Mouse (Mus musculus) urinary bladder, adult 18-20 months (tissue): ENCODE measurements around the gene Psmd9.

Source experiments
- DNase-seq, 2 experiments: peaks; one replicate each; pipeline ENCODE4 v3.0.0; 2022; ENCODE audit warnings: low spot score in 2 of 2, mixed read lengths in 2 of 2

Psmd9 gene

DNA sequence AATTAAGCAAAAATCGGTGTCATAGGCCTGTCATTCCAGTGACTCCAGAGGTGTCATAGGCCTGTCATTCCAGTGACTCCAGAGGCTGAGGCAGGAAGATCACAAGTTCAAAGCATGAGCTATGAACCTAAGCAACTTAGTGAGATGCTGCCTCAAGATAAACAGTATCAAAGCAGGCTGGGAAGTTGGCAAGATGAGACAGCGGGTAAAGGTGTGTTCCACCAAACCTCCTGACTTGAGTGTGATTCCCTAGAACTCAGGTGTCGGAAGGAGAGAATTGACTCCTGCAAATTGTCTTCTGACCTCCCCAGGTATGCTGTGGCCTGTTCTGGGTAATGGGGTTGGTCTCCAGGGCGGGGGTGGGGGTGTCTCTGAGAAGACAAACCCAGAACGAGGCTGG lies at the start of gene Psmd9:
TSS of gene Psmd9 (plus strand) at position 130 of the 400 bp plus-strand sequence.
- DNase-seq: no peak

DNA sequence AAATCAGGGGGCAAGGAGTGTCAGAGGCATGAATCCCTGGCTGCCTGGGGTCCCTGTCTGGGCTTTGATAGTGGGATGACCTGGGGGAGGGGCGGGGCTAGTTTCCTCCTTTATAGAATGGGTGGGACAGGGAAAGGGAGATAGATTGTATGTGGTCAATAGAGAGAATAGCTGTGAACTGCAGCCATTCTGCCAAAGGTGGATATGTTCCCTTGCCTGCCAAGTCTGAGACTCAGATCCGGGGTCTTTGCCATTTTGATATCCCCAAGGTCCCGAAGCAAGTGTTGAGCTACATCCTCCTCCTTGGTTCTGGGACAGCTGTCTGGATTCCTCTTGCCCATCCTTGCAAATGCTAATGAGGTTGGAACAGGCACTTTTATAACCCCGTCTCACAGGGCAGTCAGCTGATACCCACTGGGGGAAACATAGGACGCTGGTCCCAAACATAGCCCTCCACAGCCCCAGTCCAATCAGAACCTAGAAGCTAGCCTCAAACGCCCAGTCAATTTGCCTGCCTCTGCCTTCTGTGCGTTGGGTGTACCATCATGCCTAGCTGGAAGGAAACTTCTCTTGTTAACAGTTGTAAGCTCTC lies 48.5 kb upstream of the Psmd9 start:
- no peak for DNase-seq

DNA sequence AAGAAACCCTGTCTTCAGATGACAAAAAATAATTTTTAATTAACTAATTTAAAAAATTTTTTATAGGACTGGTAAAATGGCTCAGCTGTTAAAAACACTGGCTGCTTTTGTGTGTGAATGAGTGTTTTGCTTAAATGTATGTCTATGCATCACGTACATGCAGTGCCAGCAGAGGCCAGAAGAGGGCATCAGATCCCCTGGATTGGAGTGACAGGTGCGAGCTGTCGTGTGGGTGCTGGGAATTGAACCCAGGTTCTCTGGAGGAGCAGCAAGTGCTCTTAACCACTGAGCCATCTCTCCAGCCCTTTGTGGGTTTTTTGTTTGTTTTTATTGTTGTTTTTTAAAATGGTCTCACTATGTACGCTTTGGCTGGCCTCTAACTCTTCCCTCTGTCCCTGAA lies 47.0 kb upstream of the Psmd9 start:
- DNase-seq: no peak

DNA sequence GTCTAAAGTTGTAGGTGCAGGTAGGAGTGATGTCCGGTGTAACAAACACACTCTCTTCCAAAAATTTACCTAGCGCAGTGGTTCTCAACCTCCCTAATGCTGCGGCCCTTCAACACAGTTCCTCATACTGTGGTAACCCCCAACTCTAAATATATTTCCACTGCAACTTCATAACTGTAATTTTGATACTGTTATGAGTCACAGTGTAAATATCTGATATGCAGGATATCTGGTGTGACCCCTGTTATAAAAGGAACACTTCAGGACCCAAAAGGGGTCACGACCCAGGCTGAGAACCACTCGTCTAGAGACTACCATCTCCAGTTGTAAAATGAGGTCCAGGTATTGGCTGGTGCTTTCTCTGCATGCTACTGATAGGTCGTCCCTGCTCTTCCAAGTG lies 44.1 kb upstream of the Psmd9 start:
- no peak for DNase-seq

DNA sequence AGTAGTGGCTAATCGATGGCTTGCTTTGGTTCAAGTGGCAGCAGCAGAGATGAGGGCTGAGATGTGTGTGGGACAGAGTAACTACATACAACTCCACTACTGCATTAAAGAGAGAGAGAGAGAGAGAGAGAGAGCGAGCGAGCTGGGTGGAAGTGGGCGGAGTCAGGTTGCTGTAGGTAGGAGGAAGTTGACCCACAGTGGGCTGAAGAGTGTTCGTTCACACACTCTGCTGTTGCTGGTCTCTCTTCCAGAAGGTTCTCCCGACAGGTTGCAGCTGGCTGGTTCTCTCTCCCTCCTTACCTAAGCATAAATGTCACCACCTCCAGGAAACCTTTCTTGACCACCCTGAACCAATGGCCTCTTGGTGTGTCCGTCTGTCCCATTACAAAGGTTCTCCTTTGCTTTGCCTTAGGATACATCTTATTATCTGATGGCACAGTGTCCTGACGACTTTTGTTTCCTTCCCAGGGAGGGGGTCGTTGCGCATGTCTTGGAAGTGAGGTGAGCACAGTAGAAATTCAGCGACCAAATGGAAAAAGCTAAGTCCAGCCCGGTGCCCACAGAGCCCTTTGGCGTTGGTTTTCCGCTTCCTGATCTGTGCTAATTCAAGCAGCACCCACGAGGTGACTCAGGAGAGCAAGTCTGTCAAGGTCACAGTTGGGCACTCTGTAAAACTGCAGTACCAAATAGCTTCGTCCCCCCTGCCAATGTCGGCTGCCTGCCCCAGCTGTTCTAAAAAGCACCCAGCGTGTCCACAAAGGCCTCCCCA lies 43.4 kb upstream of the Psmd9 start:
- no peak for DNase-seq

DNA sequence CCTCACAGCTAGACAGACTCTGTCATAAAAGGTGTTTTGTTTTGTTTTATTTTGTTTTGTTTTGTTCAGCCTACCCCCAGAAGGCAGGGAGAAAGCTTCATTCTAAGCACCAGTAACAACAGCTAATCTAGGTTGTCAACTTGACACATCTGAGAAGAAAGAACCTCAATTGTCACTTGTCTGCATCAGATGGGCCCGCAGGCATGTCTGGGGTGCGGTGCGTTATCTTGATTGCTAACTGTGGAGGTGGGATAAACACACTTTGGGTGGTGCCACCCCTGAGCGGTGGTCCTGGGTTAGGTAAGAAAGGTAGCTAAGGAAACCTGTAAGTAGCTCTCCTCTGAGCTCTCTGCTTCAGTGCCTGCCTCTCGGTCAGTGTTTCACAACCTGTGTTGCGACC lies 42.2 kb upstream of the Psmd9 start:
- no peak for DNase-seq

DNA sequence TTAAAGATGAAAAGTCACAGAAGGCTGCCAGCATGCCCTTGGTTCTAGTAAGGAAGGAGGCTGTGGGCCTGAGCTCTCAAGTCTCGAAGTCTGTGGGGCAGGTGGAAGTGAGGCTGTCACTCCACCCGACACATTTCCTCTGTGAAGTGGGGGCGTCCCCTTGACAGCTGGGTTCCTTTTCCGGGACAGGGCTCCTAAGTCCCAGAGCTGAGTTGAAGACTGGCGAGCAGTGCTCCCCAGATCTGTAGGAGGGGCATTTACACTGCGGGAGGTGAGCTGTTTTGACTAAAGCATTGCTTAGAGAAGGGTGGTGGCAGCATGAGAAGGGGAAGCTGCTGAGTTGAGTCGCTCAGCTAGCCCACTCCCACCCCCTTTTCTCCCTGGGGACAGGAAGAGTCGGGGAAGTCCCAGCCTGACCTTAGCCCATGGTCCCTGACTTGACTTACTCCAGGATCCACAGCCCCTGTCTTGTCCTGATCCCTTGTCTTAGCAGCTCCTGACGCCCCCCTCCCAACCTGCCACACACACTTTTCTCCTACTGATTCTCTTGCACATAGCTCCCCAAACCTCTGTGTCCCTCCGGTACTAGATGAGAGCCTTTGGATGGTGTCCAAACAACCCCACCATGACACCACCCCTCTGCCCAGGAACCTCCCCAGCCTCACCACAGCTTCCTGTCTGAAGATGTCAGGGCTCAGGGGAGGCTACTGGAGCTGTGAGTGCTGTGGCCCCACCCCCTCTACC lies 40.6 kb upstream of the Psmd9 start:
- DNase-seq: no peak

DNA sequence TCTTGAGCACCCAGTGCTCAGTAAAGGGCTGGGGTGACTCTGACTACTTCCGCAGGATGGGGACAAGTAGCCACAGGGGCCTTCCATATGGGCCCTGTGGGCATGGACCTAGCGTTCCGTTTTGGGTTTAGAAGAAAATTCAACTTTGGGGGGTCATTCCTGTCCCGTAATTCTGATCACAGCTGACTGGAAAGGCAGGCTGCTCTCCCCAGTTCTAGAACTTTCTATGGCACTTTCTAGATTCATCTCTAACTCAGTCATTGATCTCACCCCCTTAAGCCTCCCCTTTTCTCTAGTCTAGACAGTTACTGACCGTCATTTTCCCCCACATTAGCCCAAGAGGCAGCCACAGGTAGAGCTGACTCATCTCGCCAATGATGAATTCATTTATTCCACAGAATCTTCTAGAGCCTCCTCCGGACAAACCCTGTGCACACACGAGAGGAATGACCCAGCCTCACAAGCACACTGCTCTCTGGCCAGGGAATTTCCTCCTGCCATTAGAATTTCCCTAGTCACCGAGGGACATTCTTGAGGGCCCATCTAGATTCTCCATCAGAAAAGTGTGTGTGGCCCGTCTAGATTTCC lies 39.9 kb upstream of the Psmd9 start:
- DNase-seq: no peak

DNA sequence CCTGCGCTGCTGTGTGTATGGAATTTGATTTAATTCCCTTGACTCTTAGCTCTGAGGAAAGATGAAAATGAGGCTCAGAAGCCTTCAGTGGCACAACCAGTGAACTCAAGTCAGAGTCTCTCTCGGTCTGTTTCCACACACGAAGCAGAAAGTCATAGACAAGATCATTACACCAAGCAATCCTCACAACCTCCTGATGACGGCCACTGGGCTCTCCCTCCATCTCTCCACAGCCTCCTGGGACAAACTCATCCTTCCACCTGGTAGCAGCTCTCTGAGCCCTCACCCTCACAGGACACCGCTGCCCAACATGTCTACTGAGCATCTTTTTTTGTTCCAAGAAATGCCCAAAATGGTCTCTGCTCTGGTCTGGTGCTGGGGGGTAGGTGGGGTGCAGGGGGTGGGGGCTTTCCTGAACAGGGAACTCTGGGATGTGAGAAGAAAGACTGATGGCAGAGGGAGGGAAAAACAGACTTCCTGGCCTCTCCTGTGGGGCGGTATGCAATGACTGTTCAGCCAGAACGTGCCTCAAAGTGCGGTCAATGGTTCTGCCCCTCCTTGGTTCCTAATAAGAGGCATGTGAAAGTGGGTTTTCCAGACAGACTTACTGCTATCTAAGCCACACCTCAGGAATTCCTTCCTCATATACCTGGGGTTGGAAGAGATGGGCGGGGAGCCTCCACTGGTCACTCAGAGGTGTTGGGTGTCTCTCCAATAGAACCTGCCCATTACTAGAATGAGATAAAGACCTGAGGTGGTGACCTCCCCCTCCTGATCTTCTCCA lies 39.0 kb upstream of the Psmd9 start:
- DNase-seq: no peak

DNA sequence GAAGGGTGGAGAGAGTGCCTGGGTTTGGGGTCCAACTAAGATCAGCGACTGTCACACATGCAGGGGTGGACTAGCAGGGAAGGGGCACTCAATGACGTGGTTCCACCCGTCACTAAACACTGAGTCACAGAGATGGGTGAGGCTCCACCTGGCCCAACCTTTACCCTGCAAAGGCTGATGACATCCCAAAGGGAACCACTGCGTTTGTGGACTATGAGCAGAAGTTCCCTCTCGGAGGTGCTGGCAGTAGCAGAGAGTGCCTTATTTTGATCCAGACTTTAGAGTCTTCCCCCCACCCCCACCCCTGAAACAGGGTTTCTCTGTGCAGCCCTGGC lies 38.4 kb upstream of the Psmd9 start:
- no peak for DNase-seq

DNA sequence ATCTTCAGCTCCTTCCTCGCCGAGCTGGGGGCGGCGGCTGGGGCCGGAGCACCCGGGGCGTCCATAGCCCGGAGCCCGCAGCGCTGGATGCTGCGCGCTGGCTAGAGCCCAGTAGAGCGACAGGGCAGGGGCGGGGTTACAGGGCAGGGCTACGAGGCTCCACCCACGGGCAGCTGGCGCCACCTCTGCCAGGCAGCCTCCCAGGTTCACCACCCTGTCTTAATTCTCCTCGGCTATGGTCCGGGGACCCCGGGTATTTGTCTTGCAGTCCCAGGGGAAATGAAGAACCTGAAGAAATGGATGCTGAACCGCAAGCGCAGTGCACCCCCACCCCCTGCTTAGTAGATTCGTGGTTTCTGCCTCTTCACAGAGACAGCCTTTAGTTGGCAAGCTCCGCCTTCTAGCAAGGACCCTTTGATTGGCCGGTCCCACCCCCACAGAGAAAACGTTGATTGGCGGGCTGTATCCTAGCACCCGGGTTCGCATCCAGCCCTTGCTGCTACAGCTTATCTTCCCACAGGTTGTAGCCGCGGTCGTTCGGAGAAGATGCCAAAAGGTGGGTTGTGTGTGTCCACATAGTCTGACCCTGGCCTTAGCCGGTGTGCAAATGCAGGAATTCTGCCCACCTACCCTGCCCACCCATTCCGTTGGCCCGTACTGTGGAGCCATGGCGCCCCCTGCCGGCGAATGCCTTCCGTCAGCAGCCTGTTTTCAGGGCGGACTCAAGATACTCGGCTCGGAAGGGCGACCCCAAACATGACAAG lies 36.7 kb upstream of the Psmd9 start, which contains the start of gene Rhof:
TSS of gene Rhof (minus strand) at position 385 of the 764 bp plus-strand sequence.
- DNase-seq: peak; percentile 69 to 70

DNA sequence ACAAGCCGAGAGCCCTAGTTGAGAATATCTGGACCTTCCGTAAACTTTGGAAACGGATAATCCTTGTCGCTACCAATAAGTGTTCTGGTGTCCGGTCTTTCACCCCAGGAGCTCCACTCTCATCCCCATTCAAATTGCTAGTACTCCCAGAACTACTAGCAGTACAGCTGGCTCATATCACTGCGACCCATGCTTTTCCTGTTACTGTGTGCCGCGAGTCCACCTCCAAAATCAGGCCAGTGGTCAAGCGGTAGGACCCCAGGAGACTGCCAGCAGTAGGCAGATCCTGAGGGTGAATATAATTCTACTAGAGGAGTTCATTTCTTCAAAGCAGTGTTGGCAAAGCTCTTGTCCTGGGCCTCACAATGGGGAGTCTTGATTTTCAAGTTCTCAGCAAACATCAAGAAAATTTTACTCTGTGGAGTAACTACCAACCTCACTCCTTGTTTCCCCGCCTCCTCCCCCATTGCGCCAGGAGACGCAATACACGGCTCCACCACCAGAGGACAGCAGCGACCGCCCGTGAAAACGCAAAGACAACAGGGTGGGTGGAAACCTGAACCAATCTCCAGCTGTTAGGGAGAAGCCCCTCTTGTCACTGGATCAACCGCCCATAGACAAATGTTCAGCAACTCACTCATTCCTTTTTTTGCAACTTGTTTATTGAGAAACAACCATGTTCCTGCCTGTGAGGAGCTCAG lies 36.0 kb upstream of the Psmd9 start:
- DNase-seq: peak; percentile 84 to 88

DNA sequence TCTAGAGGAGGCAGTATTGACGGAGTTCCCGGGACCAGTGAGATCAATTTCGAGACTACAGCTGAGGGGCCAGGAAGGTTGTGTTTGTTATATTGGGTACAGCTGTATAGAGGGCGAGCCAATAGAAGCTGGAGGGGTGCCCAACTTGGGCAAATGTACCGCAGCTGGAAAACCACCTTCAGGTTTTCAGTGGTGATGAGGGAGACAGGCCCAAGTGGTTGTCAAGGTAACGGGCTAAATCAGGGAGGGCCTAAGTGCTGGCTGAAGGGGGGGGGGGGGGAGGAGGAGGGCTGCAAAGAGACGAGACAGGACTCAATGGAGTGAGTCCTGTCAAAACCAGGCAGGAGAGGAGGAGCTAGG lies 35.4 kb upstream of the Psmd9 start:
- DNase-seq: no peak

DNA sequence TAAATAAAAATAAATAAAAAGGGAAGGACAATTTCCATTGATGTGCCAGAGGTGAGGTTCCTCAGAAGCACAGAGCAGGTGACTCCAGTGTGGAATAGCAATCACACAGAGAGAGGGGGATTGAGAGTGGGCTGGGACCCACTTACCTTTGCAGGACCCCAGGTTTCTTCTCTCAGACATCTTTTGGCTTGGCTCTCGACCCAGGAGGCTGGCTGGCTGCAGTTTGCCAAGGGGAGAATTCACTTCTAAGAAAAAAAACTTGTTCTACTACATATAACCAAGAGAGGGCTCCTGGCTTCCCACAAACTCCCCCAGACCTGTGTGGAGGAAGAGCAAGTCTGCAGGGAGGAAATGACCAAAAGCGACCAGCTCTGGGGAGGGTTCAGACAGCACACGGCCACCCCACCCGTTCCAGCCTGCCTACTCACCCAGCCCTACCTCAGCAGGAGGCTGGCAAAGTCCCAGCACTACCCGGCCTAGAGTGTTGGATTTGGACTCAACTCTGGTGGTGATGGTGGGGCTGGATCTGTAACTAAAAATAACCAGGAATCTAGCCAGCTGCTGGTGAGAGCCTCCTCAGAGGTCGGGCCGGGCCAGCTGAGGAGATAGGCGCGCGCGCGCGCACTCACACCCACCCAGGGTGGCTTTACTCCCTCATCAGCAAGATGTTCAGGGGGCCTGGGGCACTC lies 34.9 kb upstream of the Psmd9 start:
- peak in 1 of 2 experiments; percentile 50 for DNase-seq

DNA sequence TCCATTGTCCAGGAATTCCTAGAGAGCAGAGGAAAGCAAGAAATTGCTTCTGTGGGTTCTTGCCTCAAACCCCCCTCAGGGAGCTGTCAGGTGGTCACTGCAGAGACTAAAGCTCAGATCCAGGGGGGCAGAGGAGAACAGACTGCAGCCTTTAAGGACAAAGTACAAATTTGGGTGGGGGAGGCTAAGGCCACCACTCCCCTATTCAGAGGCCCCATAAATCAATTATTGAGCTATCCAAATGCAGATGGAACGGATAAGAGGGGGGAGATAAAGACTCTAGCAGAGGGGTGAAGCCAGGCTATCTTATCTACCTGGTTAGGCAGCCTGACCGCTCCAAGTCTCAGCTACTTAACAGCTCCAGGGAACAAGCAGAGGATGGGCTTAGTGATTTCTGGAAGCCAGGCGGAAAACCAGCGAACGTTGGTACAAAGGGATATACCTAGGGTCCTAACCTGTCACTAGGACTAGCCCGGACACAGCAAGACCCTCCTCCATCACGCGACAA lies 34.3 kb upstream of the Psmd9 start:
- DNase-seq: no peak

DNA sequence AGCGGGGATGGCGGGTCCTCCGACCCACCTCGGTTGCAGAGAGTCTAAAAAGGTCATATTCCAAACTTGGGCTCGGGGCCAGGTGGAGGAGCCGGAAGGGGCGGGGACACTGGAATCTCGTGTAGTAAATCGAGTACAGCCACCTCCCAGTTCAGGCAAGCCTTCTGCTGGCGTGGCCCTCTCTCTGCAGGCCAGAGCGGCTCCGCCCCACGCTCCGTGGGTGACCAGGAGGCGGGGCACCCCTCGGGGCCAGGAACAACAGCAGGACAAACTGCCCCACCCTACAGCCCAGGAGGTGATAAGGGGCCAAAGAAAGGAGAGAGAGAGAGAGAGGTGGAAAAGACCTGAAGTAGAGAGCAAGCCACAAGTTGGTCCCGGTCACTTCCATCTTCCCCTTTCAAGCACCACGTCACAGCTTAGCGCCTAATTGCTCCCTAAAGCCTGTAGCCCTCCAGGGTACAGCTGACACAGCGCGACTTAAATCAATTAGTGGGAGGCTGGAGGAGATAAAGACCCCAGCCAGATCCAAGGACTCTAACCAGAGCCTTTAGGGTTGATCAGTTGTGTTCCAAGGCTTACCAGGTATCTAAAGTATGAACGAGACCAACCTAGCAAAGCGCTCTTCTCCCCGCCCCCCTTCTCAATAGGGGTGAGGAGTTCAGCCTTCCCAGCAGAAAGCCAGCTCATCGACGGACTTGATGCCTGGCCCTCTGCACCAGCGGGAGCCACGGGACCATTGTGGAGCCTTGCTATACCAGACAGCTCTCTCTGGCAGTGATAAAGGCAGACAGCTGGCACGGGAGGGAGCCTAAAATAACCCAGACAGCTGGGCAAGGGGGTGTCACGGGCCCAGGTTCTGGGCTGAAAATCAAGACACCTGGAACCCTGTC lies 33.5 kb upstream of the Psmd9 start:
- DNase-seq: peak; percentile 88 to 95

DNA sequence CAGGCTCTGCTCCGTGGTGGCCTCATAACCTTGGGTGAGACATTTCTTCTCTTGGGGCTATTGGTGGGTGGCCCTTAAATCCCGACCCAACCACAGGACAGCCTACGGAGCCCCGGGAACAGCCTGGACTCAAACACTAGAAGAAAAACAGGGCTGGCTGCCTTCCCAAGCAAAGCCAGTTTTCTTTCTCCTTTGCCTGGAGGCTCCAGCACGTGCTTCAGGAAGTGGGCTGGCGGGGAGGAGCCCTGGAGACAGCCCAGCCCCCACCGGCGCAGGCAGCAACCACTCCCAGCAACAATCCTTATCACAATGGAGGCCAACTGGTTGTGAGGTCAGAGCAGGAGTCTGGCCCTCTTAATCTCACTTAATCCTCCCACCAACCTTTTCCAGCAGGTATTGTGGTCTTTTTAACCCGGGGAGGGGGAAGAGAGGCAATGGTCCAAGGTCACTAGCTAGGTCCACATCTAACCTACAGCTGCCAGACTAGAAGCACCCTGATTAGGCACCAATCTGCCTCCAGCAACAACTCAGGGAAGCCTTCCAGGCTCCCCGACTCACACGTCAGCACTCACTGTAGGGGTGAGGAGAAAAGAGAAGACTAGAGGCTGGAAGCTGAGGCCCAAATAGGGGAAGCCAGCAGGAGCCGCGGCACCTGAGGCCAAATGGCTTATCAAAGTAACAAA lies 32.7 kb upstream of the Psmd9 start:
- DNase-seq: peak; percentile 79 to 93
